Mouse (Mus musculus) kidney, adult 18-20 months (tissue): ENCODE measurements around the gene Susd4.

Experiments
- DNase-seq: peaks from one replicate; pipeline ENCODE4 v3.0.0; 2021

The Susd4 gene

DNA sequence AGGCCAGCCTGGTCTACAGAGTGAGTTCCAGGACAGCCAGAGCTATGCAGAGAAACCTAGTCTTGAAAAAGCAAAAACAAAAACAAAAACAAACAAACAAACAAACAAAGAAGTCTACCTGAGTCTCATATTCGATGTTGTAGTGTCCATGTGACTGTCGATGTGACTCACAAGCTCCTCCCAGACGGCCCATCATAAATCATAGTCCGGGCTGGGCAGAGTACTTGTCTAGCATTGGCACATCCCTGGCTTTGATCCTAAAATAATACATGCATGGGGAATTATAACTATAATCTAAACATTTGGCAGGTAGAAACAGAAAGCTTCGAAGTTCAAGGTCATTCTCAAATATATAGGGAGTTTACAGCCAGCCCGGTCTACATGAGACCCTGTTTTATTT lies 162.8 kb downstream of the Susd4 start:
- no peak for DNase-seq

DNA sequence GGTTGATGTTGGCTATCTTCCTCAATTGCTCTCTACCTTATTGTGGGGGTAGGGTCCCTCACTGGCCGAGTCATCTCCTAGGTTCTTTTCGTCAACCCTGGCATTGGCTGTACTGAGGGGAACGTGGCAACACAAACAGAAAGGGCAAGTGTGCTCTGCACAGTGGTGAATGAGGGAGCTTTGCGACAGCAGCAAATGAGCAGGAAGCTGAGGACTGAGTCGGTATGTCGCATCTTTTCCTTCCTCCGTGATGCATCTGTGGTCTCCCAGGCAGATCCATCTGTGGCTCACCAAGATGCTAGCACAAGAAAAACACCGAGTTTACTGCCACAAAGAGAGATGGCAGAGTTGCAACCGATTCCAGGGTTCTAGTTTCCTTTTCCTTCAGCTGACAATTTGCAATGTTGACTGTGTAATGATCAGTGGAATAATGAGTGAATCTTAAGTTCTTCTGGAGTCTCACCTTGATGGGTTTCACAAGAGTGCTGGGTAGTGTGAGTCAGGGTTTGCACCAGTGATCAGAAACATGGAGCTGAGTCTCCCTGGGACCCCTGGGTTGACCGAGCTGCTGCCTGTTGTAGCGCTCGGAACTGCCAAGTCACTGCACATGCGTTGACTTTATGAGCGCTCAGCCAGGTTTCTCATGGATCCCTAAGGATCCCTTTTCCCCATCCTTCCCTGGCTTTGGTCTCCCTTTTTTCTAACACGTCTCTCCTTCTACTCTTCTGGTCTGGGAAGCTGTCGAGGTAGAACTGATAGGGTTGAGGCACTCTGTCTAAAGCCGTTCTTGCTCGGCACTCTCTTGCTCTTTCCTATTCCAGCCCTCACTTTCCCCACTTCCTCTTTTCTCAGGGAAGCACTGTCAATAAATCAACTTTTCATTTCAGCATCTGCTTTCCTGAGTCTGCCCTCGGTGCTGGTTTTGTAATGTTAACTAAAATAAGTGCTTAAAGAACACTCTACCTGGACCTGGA lies 164.5 kb downstream of the Susd4 start:
- no peak for DNase-seq

DNA sequence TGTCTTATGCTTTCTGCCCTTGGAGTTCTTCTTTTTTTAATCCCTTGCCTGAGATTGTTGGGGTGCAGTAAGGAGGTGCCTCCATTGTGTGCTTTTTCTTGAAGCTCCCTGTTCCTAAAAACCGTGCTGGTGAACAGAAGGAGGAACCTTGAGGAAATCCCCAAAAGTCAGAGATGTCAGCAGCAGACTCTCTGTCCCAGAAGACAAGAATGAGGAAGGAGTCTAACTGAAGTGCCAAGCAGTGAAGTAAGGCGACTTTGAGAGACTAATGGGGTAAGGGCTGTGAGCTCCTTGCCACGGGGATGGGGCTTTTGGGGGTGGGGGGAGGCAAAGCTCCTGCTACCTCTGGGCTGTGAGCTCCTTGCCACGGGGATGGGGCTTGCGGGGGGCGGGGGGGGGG lies 171.8 kb downstream of the Susd4 start:
- DNase-seq, result no peak

DNA sequence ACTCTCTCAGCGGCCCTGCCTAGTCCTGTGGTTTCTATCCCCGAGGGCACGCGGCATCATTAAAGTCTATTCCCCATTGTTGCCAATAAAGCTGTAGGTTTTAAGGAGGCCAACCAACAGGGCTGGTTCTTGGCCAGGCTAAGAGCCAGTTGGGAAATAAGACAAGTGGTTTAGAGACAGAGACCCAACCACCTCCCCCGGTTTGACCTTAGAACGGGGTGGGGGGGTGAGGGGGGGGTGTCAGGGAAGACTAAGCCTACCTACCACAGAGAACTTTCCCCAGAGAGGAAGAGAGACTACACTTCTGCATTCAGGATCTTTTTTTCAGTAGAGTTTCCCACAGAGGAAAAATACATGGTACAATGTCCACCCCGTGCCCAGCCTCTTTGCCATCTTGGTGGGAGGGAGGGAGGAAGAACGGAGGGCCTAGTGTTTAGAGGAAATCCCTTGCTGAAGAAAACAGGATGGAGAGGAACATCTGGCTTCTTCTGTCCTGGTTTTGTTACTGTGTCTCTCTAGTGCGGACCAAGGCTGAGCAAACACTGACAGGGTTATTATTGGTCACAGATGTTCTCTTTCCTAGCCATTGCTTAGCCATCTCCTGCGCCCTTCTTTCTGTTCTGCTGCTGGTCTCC lies 173.9 kb downstream of the Susd4 start:
- DNase-seq, result no peak

DNA sequence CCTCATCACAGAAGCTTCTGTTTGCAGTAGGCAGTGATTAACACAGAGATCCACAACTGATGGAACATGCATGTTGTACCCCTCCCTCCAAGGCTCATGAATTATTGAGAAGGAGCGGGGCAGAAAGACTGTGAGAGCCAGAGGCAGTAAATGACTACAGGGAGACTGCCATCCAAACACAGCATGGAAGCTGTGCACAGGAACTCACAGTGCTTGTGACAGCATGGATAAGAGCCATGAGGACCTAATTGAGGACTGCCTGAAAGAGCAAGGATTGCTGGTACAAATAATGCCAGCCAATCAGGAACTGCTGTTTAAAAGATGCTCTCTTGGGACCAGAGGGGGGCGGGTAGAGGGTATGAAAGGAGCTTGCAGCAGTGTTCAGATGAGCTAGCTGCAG lies 178.3 kb downstream of the Susd4 start:
- no peak for DNase-seq

DNA sequence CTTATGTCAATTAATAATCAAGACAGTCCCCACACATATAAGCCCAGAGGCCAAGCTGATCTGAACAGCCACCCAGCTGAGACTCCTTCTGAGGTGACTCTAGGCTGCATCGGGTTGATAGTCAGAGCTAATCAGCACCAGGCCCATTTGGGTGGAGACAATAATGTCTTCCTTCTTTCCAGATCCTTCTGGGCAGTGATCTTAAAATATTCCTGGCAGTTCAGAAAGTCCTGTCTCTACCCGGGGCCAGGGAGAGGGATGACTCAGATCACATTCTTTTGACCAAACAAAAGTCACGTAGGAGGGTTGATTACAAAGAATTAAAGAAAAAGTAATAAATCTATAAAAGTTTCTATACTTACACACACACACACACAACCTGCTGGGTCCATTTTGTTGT lies 180.3 kb downstream of the Susd4 start:
- DNase-seq, result no peak

DNA sequence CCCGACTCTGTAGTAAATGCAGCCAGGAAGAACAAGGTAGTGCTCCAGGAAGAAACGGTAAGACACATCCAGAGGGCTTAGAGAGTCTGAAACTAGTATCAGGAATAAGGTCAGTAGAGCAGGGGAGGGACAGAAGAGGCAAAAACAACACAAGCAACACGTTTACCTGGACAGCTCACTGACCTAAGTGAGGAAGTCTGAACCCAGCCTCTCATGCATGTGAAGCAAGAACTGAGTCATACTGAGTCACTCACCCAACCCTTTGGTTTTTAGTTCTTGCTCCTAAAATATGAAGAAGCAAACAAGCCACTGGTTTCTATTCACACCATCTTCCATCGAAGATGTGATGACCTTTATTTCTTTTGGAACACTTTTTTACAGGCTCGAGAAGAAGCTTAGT lies 181.0 kb downstream of the Susd4 start:
- DNase-seq, result no peak

DNA sequence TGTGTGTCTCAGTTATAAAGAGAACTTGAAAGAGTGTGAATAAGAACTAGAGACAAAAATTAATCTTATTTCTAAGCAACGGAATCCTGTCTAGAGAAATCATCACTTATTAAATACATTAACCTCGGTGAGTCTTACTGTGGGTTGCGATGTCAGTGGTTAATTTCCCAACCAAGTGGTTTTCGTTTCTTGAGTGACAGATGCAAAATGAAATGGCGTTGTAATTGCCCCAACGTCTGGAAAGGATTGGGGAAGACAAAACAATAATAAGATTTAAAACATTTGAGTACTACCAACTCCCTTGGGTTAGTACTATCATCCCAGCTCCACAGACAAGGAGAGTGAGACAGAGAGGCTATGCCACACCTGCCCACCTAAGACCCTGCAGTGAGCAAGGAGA lies 181.9 kb downstream of the Susd4 start:
- DNase-seq, result no peak
